8 mouse cellular contexts compared by ENCODE assay signal in genomic region chr8:125034669-125035068, GRCm38 (mm10). TPM values are rescaled to one million over a fixed set of nuclear protein-coding genes. Genes with fewer than 3 reads are reported as not detected.
DNase-seq lines count a peak whose midpoint lies in the region; ATAC-seq and TF ChIP-seq lines count a peak whose summit lies in the region.

No protein-coding gene starts in this region.

- no peak overlapping the region for H3K9ac ChIP-seq in heart, postnatal 0 days (replicated peaks; ENCODE audit: low read depth, low read length)

- H3K4me3 ChIP-seq in heart, postnatal 0 days (ENCODE audit: low read depth, low read length) = no peak overlapping the region
- no peak overlapping the region for H3K4me3 ChIP-seq in layer of hippocampus, adult 2 months

- no peaks in the 10 kb centered on the region for H3K9me3 ChIP-seq in heart, postnatal 0 days (replicated peaks; ENCODE audit: control insufficient read depth, low read length)

- no peaks in the 10 kb centered on the region for H3K4me1 ChIP-seq in heart, postnatal 0 days (ENCODE audit: control insufficient read depth, insufficient read depth)

- peaks cover 66% of the 10 kb centered on the region for H3K36me3 ChIP-seq in heart, postnatal 0 days (replicated peaks; ENCODE audit: control insufficient read depth, insufficient read depth, low read length)

- peak; percentile 67; the same call in 1 of the 2 replicates for ATAC-seq in heart, postnatal 0 days (ENCODE audit: insufficient read depth, low read depth)

- H3K27me3 ChIP-seq in heart, postnatal 0 days (ENCODE audit: control insufficient read depth, insufficient read depth, low read length) = no peaks in the 10 kb centered on the region

- 35% methylated on average over 8 of the region's 8 CpGs for WGBS in heart, postnatal 0 days

- DNase-seq in ES-CJ7 (ENCODE audit: low read depth, low spot score) = peak; percentile 75
- DNase-seq in adrenal gland, adult 8-10 months = peak; percentile 33
- DNase-seq in embryo, embryonic 10 days (ENCODE audit: low spot score) = peak; percentile 76
- DNase-seq in heart, postnatal 0 days (ENCODE audit: low spot score) = peak; percentile 41
- DNase-seq in layer of hippocampus, adult 2 months (ENCODE audit: low spot score in 2 of 2) = peak; percentile 69 to 83
- DNase-seq in lung, postnatal 4 days = peak; percentile 67 to 78
- peak; percentile 52 to 79 for DNase-seq in right cerebral cortex, postnatal 10 days (ENCODE audit: low spot score in 2 of 2)
- peak; percentile 29 for DNase-seq in yolk sac, embryonic 10.5 days (ENCODE audit: low spot score)

- H3K27ac ChIP-seq in heart, postnatal 0 days (ENCODE audit: low read depth) = no peak overlapping the region
- peak overlapping the region; percentile 4; the same call in 1 of the 2 replicates for H3K27ac ChIP-seq in layer of hippocampus, adult 2 months

- peak; percentile 83 for TF ChIP-seq CTCF in heart, postnatal 0 days (IDR thresholded peaks at IDR 0.05; ENCODE audit: low read depth)
- TF ChIP-seq CTCF in layer of hippocampus, adult 2 months (conservative IDR thresholded peaks at IDR 0.05) = peak; percentile 94

- no peak overlapping the region for H3K4me2 ChIP-seq in heart, postnatal 0 days (ENCODE audit: low read depth, low read length)

- TF ChIP-seq EP300 in heart, postnatal 0 days (IDR thresholded peaks at IDR 0.05; ENCODE audit: low read depth) = no peak

RNA-seq across cellular contexts. Expression of gene Disc1, which starts 19.3 kb away (rescaled TPM):
- total RNA-seq in adrenal gland, adult 8-10 months (2022) = 1 to 10 TPM; 1.2 to 4.2 (median 2.2) TPM
- total RNA-seq in heart, postnatal 0 days (2014; rRNA removed; ENCODE audit: low replicate concordance) = 4.0 and 5.2 TPM in 2 replicates
- polyA plus RNA-seq in heart, postnatal 0 days (2015; fragmentation: Nextera tagmentation; extraction: Ambion mirVana) = 1.2 and 1.3 TPM in 2 replicates
- 1 to 10 TPM; 5.6 to 6.1 TPM for total RNA-seq in layer of hippocampus, adult 2 months (2021)

RNA-seq across cellular contexts. Expression of gene Tsnax, which starts 21.9 kb away (rescaled TPM):
- total RNA-seq in adrenal gland, adult 8-10 months (2022) = 10 to 100 TPM; 87.8 to 97.5 (median 95.5) TPM
- total RNA-seq in heart, postnatal 0 days (2014; rRNA removed; ENCODE audit: low replicate concordance) = 35.7 and 48.3 TPM in 2 replicates
- 71.5 and 76.6 TPM in 2 replicates for polyA plus RNA-seq in heart, postnatal 0 days (2015; fragmentation: Nextera tagmentation; extraction: Ambion mirVana)
- total RNA-seq in layer of hippocampus, adult 2 months (2021) = 100 to 1,000 TPM; 150 to 154 TPM
